Mouse (Mus musculus) 416B (cell line): Measurements from ENCODE around the gene Aldh16a1.
"Not testable (repeated sequence)": the region's sequence is repeated elsewhere in the genome, so short reads cannot be mapped to it uniquely, and the experiment has no call there.

Source experiments
- DNase-seq: peaks from one replicate; pipeline ENCODE4 v3.0.0; 2011; ENCODE audit warnings: low read depth

Aldh16a1 gene

GRCm38 (mm10) chr7:45134544-45135026 is 19.8 kb downstream of the Aldh16a1 start:
- peak; percentile 88 for DNase-seq

GRCm38 (mm10) chr7:45133446-45134159 is 20.8 kb downstream of the Aldh16a1 start:
- peak; percentile 27 for DNase-seq

- no peak for DNase-seq
These were observed 22.5 kb downstream of the Aldh16a1 start for GRCm38 (mm10) chr7:45131850-45132249.

GRCm38 (mm10) chr7:45129776-45130512 is 24.4 kb downstream of the Aldh16a1 start:
- no peak for DNase-seq

GRCm38 (mm10) chr7:45129318-45129717 is 25.1 kb downstream of the Aldh16a1 start:
- DNase-seq, result peak; percentile 87

GRCm38 (mm10) chr7:45128624-45129246 is 25.6 kb downstream of the Aldh16a1 start, which contains the start of gene Rpl13a:
TSS of gene Rpl13a (minus strand) at chr7:45128761.
- peak; percentile 100 for DNase-seq

- DNase-seq, result no peak
These were observed 26.6 kb downstream of the Aldh16a1 start for GRCm38 (mm10) chr7:45127700-45128224.

GRCm38 (mm10) chr7:45126844-45127699 is 27.3 kb downstream of the Aldh16a1 start:
- DNase-seq, result peak; percentile 55

GRCm38 (mm10) chr7:45126147-45126843 is 28.1 kb downstream of the Aldh16a1 start:
- no peak for DNase-seq

GRCm38 (mm10) chr7:45125649-45126048 is 28.7 kb downstream of the Aldh16a1 start:
- not testable (repeated sequence) for DNase-seq

GRCm38 (mm10) chr7:45125144-45125600 is 29.2 kb downstream of the Aldh16a1 start:
- peak; percentile 86 for DNase-seq

GRCm38 (mm10) chr7:45124224-45125143 is 29.9 kb downstream of the Aldh16a1 start, which contains the start of gene Rps11:
TSS of gene Rps11 (minus strand) at chr7:45124439.
- peak; percentile 100 for DNase-seq

GRCm38 (mm10) chr7:45123186-45123570 is 31.2 kb downstream of the Aldh16a1 start:
- peak; percentile 63 for DNase-seq

- no peak for DNase-seq
These were observed 31.7 kb downstream of the Aldh16a1 start for GRCm38 (mm10) chr7:45122561-45123185.

GRCm38 (mm10) chr7:45121966-45122365 is 32.4 kb downstream of the Aldh16a1 start:
- no peak for DNase-seq

- DNase-seq, result peak; percentile 90
These were observed 33.0 kb downstream of the Aldh16a1 start for GRCm38 (mm10) chr7:45121404-45121803.

- no peak for DNase-seq
These were observed 34.3 kb downstream of the Aldh16a1 start for GRCm38 (mm10) chr7:45119780-45120709.

GRCm38 (mm10) chr7:45118336-45118735 is 36.0 kb downstream of the Aldh16a1 start:
- no peak for DNase-seq
